ENCODE assay signal across 15 mouse cellular contexts in the genomic region with DNA sequence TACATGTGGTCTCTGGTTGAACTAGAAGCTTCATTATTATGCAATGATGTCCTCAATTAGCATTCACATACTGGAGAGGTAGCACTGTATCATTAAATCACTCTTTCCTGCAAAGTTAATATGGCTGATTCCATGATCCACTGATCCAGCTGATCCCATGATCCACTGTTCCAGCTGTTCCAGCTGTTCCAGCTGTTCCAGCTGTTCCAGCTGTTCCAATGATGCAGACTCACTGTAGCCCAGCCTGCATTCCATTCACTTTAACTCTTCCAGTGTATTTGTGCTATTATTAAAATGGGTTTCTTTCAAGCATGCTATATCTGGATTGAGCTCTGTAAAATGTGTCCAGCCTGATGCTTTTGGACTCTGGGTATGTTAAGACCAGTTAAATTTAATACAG.
"Had no signal": no experiment of that assay in that cellular context is flagged by ENCODE, and none has a peak within 500 bp of the region (broad histone marks: within the 10 kb centered on the region; RNA-seq: fewer than 3 reads in every experiment).

No protein-coding gene starts in this region.

- H3K4me2 ChIP-seq: lung, embryonic 14.5 days; midbrain, embryonic 12.5 days; neural tube, embryonic 12.5 days; stomach, embryonic 15.5 days had no signal

- DNase-seq: lung, adult 18-20 months; lung, embryonic 14.5 days; lung, postnatal 10 days; lung, postnatal 4 days; midbrain, embryonic 14.5 days; right cerebral cortex, postnatal 14 days; thymus, adult 2 months; thymus, postnatal 25 days; thymus, postnatal 4 days had no signal

- H3K27ac ChIP-seq: midbrain, embryonic 10.5 days; midbrain, embryonic 12.5 days; neural tube, embryonic 12.5 days; stomach, embryonic 15.5 days; stomach, postnatal 0 days had no signal

- H3K4me3 ChIP-seq: midbrain, embryonic 10.5 days; midbrain, embryonic 12.5 days; neural tube, embryonic 12.5 days; stomach, embryonic 15.5 days had no signal

- ATAC-seq: midbrain, embryonic 16.5 days had no signal

- H3K36me3 ChIP-seq: midbrain, embryonic 10.5 days; midbrain, embryonic 12.5 days; neural tube, embryonic 12.5 days; stomach, embryonic 15.5 days had no signal

- H3K9ac ChIP-seq: lung, embryonic 14.5 days; midbrain, embryonic 12.5 days; neural tube, embryonic 12.5 days; stomach, embryonic 15.5 days had no signal

- H3K4me1 ChIP-seq: midbrain, embryonic 12.5 days; neural tube, embryonic 12.5 days; stomach, embryonic 15.5 days had no signal

- H3K27me3 ChIP-seq: midbrain, embryonic 12.5 days; neural tube, embryonic 12.5 days; stomach, embryonic 15.5 days had no signal

- H3K9me3 ChIP-seq: midbrain, embryonic 10.5 days; midbrain, embryonic 12.5 days; neural tube, embryonic 12.5 days; stomach, embryonic 15.5 days had no signal
